Mouse (Mus musculus) cerebellum, adult 2 months (tissue): ENCODE measurements around the gene Eml1. TPM values are rescaled to one million over a fixed set of nuclear protein-coding genes. Genes with fewer than 3 reads are reported as not detected.

Experiments used
- DNase-seq, 2 experiments: peaks; one replicate each; pipeline ENCODE4 v3.0.0; 2021
- H3K27ac ChIP-seq: fragments of 200-500 bp; 2 replicates; pipeline ENCODE4 v1.5.1; 2012; ENCODE audit warnings: low read length, control low read depth, inconsistent platforms; ENCODE audit not compliant: insufficient read depth
- H3K27me3 ChIP-seq: fragments of 200-500 bp; 2 replicates; pipeline ENCODE4 v1.6.1; 2012; ENCODE audit warnings: inconsistent platforms, mild to moderate bottlenecking, low read length, moderate library complexity; ENCODE audit not compliant: control insufficient read depth, insufficient read depth
- H3K4me1 ChIP-seq: fragments of 200-500 bp; 2 replicates; pipeline ENCODE4 v1.6.1; 2011; ENCODE audit warnings: low read length; ENCODE audit not compliant: control insufficient read depth, insufficient read depth
- H3K4me3 ChIP-seq: fragments of 200-500 bp; replicated peaks from 2 replicates; pipeline ENCODE3; 2011; ENCODE audit warnings: mild to moderate bottlenecking, low read depth, low read length, control low read depth; ENCODE audit not compliant: insufficient read depth
- CTCF ChIP-seq: fragments of 200-500 bp; IDR thresholded peaks from 2 replicates; pipeline ENCODE4 v1.5.1; 2011; ENCODE audit warnings: low read depth, mild to moderate bottlenecking, control low read depth, low read length, moderate library complexity, borderline replicate concordance; ENCODE audit not compliant: insufficient read depth
- POLR2A ChIP-seq: fragments of 200-500 bp; IDR thresholded peaks from 2 replicates; pipeline ENCODE4 v1.6.1; 2011; ENCODE audit warnings: low read length, control low read depth, borderline replicate concordance; ENCODE audit not compliant: insufficient read depth
- WGBS: fragments of 180-500 bp; shearing (Covaris S2); methylation state at CpG from one replicate; pipeline ENCODE4 v1.1.7; 2018; 5-methylcytosine and 5-hydroxymethylcytosine counted together
- polyA plus RNA-seq: library from polyadenylated mRNA; depleted of rRNA; stranded (reverse); fragments of >200 nt; gene quantifications from 2 replicates; pipeline ENCODE4 v1.2.3, GENCODE M21; 2012; rRNA removed

The Eml1 gene
- 89.7 and 93.9 TPM in 2 replicates for polyA plus RNA-seq

GRCm38 (mm10) chr12:108370596-108371428 lies at the start of gene Eml1:
Gene Eml1 (plus strand): TSS chr12:108370957.
- Histone ChIP-seq H3K4me1 (peaks cover 37% of the 10 kb centered on the region), H3K27me3 (no peaks in the 10 kb centered on the region), H3K4me3 (no peak within 1 kb of the TSS), H3K27ac (no peak within 1 kb of the TSS)
- WGBS: 82% methylated on average over 19 of the region's 19 CpGs
- no peak for TF ChIP-seq CTCF
- TF ChIP-seq POLR2A: no peak
- no peak for DNase-seq

GRCm38 (mm10) chr12:108326401-108326800 lies 44.4 kb upstream of the Eml1 start:
- WGBS: 27% methylated on average over 5 of the region's 5 CpGs
- Histone ChIP-seq H3K27me3 (no peaks in the 10 kb centered on the region), H3K4me3 (no peak overlapping the region), H3K4me1 (no peaks in the 10 kb centered on the region), H3K27ac (no peak overlapping the region)
- DNase-seq: no peak
- TF ChIP-seq POLR2A (no peak), CTCF (no peak)

GRCm38 (mm10) chr12:108327889-108328491 lies 42.8 kb upstream of the Eml1 start:
- Histone ChIP-seq H3K4me3 (peak overlapping the region; percentile 43), H3K27me3 (no peaks in the 10 kb centered on the region), H3K4me1 (no peaks in the 10 kb centered on the region), H3K27ac (no peak overlapping the region)
- WGBS: 4% methylated on average over 66 of the region's 66 CpGs
- DNase-seq: peak; percentile 45 to 47
- 0 out of 2 replicates have a peak, but pooled peaks have one; percentile 23 for TF ChIP-seq POLR2A
- no peak for TF ChIP-seq CTCF

- Histone ChIP-seq H3K27ac (no peak overlapping the region), H3K27me3 (no peaks in the 10 kb centered on the region), H3K4me3 (peak overlapping the region; percentile 45), H3K4me1 (no peaks in the 10 kb centered on the region)
- WGBS: under 1% methylated on average over 16 of the region's 16 CpGs
- peak; percentile 96 for TF ChIP-seq CTCF
- no peak for TF ChIP-seq POLR2A
- peak; percentile 83 to 88 for DNase-seq
These were observed 37.7 kb upstream of the Eml1 start for GRCm38 (mm10) chr12:108333056-108333455.

- no peak for DNase-seq
- Histone ChIP-seq H3K4me1 (no peaks in the 10 kb centered on the region), H3K27me3 (no peaks in the 10 kb centered on the region), H3K4me3 (peak overlapping the region; percentile 45), H3K27ac (no peak overlapping the region)
- TF ChIP-seq CTCF: no peak
- 1% methylated on average over 22 of the region's 22 CpGs for WGBS
These were observed 37.3 kb upstream of the Eml1 start for GRCm38 (mm10) chr12:108333481-108333882.

GRCm38 (mm10) chr12:108333895-108334445 lies 36.8 kb upstream of the Eml1 start, which contains the start of gene Cyp46a1:
Gene Cyp46a1 (plus strand): TSS chr12:108334381.
- Histone ChIP-seq H3K27me3 (no peaks in the 10 kb centered on the region), H3K4me1 (no peaks in the 10 kb centered on the region), H3K27ac (no peak within 1 kb of the TSS), H3K4me3 (peak within 1 kb of the TSS; percentile 61)
- DNase-seq: peak; percentile 99
- TF ChIP-seq POLR2A (no peak), CTCF (no peak)
- under 1% methylated on average over 41 of the region's 56 CpGs for WGBS

- no peaks in the 10 kb centered on the region for H3K27me3 ChIP-seq
- H3K27ac ChIP-seq: no peak overlapping the region
- TF ChIP-seq CTCF (no peak), POLR2A (no peak)
- 4% methylated on average over 31 of the region's 32 CpGs for WGBS
- H3K4me1 ChIP-seq: no peaks in the 10 kb centered on the region
- DNase-seq: peak in 1 of 2 experiments; percentile 39
- H3K4me3 ChIP-seq: peak overlapping the region; percentile 61
These were observed 36.2 kb upstream of the Eml1 start for GRCm38 (mm10) chr12:108334529-108334928.
